Mouse (Mus musculus) embryonic facial prominence, embryonic 14.5 days (tissue): ENCODE measurements around the gene Fam222b. TPM values are rescaled to one million over a fixed set of nuclear protein-coding genes. Genes with fewer than 3 reads are reported as not detected.

Experiments
- ATAC-seq: fragments of 200-750 bp; cut with Nextera tagmentation; 2 replicates; pipeline ENCODE4 v1.8.0; 2017; ENCODE audit warnings: low read depth, moderate number of reproducible peaks, moderate TSS enrichment
- DNase-seq: peaks from one replicate; pipeline ENCODE4 v3.0.0-alpha.2; 2015; ENCODE audit warnings: low spot score
- H3K27ac ChIP-seq: fragments of 300-500 bp; sonication (generic); replicated peaks from 2 replicates; pipeline ENCODE4 v1.5.1; 2014; ENCODE audit warnings: low read depth, mild to moderate bottlenecking, low read length, moderate library complexity
- H3K27me3 ChIP-seq: fragments of 300-500 bp; sonication (generic); replicated peaks from 2 replicates; pipeline ENCODE4 v1.6.1; 2014; ENCODE audit warnings: low read length; ENCODE audit not compliant: control insufficient read depth, insufficient read depth
- H3K36me3 ChIP-seq: fragments of 300-500 bp; sonication (generic); 2 replicates; pipeline ENCODE4 v1.6.1; 2014; ENCODE audit warnings: low read length, mixed read lengths; ENCODE audit not compliant: control insufficient read depth, insufficient read depth
- H3K4me1 ChIP-seq: fragments of 300-500 bp; sonication (generic); 2 replicates; pipeline ENCODE4 v1.6.1; 2014; ENCODE audit warnings: antibody characterized with exemption, low read length; ENCODE audit not compliant: control insufficient read depth, insufficient read depth
- H3K4me2 ChIP-seq: fragments of 300-500 bp; sonication (generic); 2 replicates; pipeline ENCODE4 v1.6.1; 2014; ENCODE audit warnings: low read depth, mild to moderate bottlenecking, low read length, moderate library complexity, mixed read lengths
- H3K4me3 ChIP-seq: fragments of 300-500 bp; sonication (generic); 2 replicates; pipeline ENCODE4 v1.5.1; 2014; ENCODE audit warnings: low read depth, mild to moderate bottlenecking, low read length
- H3K9ac ChIP-seq: fragments of 300-500 bp; sonication (generic); 2 replicates; pipeline ENCODE4 v1.6.1; 2014; ENCODE audit warnings: low read depth, mild to moderate bottlenecking, low read length, moderate library complexity, mixed read lengths
- H3K9me3 ChIP-seq: fragments of 300-500 bp; sonication (generic); 2 replicates; pipeline ENCODE4 v1.6.1; 2016; ENCODE audit warnings: low read length; ENCODE audit not compliant: control insufficient read depth
- WGBS: fragments of 180-500 bp; shearing (Covaris S2); extraction: QIAGEN DNeasy Blood & Tissue Kit; methylation state at CpG from one replicate; pipeline ENCODE4 v1.1.7; 2014; 5-methylcytosine and 5-hydroxymethylcytosine counted together
- polyA plus RNA-seq: library from polyadenylated mRNA; unstranded; fragments of >200 nt; fragmentation: Nextera tagmentation; extraction: Ambion mirVana; gene quantifications from 2 replicates; pipeline ENCODE4 v1.2.1, GENCODE M21; 2014

The Fam222b gene
- polyA plus RNA-seq, 1 experiment from 2014 or later = 15.9 TPM

DNA sequence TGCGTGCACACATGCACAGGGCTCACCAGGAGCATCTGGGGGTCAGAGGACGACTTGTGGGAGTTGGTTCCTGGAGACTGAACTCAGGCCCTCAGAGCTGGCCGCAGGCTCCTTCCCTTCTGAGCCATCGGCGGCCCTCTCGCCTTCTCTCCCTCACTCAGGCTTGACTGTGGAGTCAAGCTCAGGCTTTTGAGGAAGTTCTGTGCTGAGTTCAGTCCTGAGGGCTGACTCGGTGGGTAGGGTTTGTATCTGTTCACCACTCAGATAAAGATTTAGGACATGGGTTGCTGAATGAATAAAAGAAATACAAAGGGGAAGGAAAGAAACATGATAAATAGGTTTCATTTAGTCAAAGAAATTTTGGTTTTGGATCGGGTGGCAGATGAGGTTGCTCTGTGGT, 25.4 kb downstream of the Fam222b start:
- no peak overlapping the region for H3K27ac ChIP-seq
- no peak overlapping the region for H3K4me3 ChIP-seq
- H3K4me2 ChIP-seq = no peak overlapping the region
- 79% methylated on average over 8 of the region's 8 CpGs for WGBS
- no peaks in the 10 kb centered on the region for H3K36me3 ChIP-seq
- H3K9ac ChIP-seq = no peak overlapping the region
- DNase-seq (no peak), ATAC-seq (no peak)
- H3K27me3 ChIP-seq = no peaks in the 10 kb centered on the region
- H3K4me1 ChIP-seq = peaks cover 3% of the 10 kb centered on the region; the same call in 1 of the 2 replicates
- no peaks in the 10 kb centered on the region for H3K9me3 ChIP-seq

- H3K9ac ChIP-seq = no peak overlapping the region
- DNase-seq = no peak
- WGBS = 69% methylated on average over 5 of the region's 5 CpGs
Observed at GRCm38 (mm10) chr11:78121176-78121575, 26.7 kb downstream of the Fam222b start.

GRCm38 (mm10) chr11:78122815-78123214, 28.4 kb downstream of the Fam222b start:
- DNase-seq = no peak
- no peak for ATAC-seq
- 93% methylated on average over 4 of the region's 4 CpGs for WGBS
- H3K27me3 ChIP-seq = no peaks in the 10 kb centered on the region
- no peak overlapping the region for H3K9ac ChIP-seq
- H3K36me3 ChIP-seq = no peaks in the 10 kb centered on the region
- H3K9me3 ChIP-seq = no peaks in the 10 kb centered on the region
- H3K4me2 ChIP-seq = no peak overlapping the region
- H3K27ac ChIP-seq = no peak overlapping the region
- no peaks in the 10 kb centered on the region for H3K4me1 ChIP-seq
- H3K4me3 ChIP-seq = no peak overlapping the region

More at GRCm38 (mm10) chr11:78121176-78121575, 26.7 kb downstream of the Fam222b start:
- Histone ChIP-seq H3K27me3 (no peaks in the 10 kb centered on the region), H3K4me1 (peaks cover 2% of the 10 kb centered on the region; the same call in 1 of the 2 replicates), H3K4me3 (no peak overlapping the region), H3K9me3 (no peaks in the 10 kb centered on the region), H3K4me2 (no peak overlapping the region), H3K27ac (no peak overlapping the region), H3K36me3 (no peaks in the 10 kb centered on the region)
- ATAC-seq = no peak

DNA sequence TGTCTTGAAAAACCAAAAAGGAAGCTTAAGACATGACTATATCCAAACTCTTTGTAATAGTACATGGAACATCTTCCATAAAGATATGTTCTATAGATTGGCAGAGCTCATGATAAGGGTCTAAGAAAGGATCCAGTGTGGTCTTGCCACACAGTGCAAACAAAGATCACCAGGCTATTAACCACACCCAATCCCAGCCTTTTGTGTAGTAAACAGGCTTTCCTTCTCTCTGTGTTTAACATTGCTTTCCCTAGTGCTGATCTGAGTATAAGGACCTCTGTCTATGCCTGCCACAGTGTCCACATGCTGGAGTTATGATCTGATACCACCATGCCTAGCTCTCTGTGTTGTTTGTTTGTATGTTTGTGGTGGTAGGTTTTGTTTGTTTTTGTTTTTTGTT, 29.3 kb downstream of the Fam222b start:
- H3K4me3 ChIP-seq = no peak overlapping the region
- ATAC-seq = no peak
- no peaks in the 10 kb centered on the region for H3K4me1 ChIP-seq
- no peak overlapping the region for H3K27ac ChIP-seq
- no peaks in the 10 kb centered on the region for H3K36me3 ChIP-seq
- no peaks in the 10 kb centered on the region for H3K27me3 ChIP-seq
- DNase-seq = no peak
- H3K9me3 ChIP-seq = no peaks in the 10 kb centered on the region
- H3K4me2 ChIP-seq = no peak overlapping the region
- H3K9ac ChIP-seq = no peak overlapping the region

- no peaks in the 10 kb centered on the region for H3K9me3 ChIP-seq
- H3K4me3 ChIP-seq = no peak overlapping the region
- DNase-seq (no peak), ATAC-seq (no peak; the same call in 1 of the 2 replicates)
- H3K36me3 ChIP-seq = no peaks in the 10 kb centered on the region
- WGBS = 73% methylated on average over 6 of the region's 6 CpGs
- H3K4me2 ChIP-seq = no peak overlapping the region
- H3K27me3 ChIP-seq = no peaks in the 10 kb centered on the region
- no peak overlapping the region for H3K9ac ChIP-seq
- no peak overlapping the region for H3K27ac ChIP-seq
- H3K4me1 ChIP-seq = no peaks in the 10 kb centered on the region
Observed at GRCm38 (mm10) chr11:78125691-78126090, 31.2 kb downstream of the Fam222b start.

GRCm38 (mm10) chr11:78126739-78127138, 32.3 kb downstream of the Fam222b start:
- H3K36me3 ChIP-seq = 0 out of 2 replicates have a peak, but pooled peaks cover under 1% of the 10 kb centered on the region
- no peaks in the 10 kb centered on the region for H3K27me3 ChIP-seq
- ATAC-seq (no peak), DNase-seq (no peak)
- H3K9me3 ChIP-seq = no peaks in the 10 kb centered on the region
- no peak overlapping the region for H3K9ac ChIP-seq
- H3K27ac ChIP-seq = no peak overlapping the region
- no peak overlapping the region for H3K4me3 ChIP-seq
- no peaks in the 10 kb centered on the region for H3K4me1 ChIP-seq
- no peak overlapping the region for H3K4me2 ChIP-seq
- 77% methylated on average over 4 of the region's 4 CpGs for WGBS

DNA sequence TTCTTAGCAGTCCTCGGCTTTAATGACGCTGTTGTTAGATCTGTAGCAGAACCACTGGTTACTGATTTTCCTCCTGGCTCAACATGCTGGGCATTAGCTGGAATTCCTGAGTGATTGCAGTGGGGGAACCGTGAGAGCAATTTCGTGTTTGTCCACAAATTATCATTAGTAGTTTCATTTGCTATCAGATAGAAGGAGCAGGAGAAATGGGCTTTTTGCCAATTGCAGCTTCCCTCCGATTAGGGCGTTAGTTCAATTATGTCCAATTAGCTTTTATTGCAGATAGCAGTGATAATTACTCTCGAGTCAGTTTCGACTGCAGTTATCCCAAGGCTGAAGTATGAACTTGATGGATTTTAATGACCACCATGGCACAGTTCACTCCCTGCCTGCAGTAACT, 35.0 kb downstream of the Fam222b start:
- WGBS = 76% methylated on average over 8 of the region's 8 CpGs

GRCm38 (mm10) chr11:78133915-78134314, 39.5 kb downstream of the Fam222b start:
- Histone ChIP-seq H3K27ac (no peak overlapping the region), H3K36me3 (0 out of 2 replicates have a peak, but pooled peaks cover 4% of the 10 kb centered on the region), H3K4me1 (no peaks in the 10 kb centered on the region), H3K9me3 (no peaks in the 10 kb centered on the region), H3K4me3 (no peak overlapping the region), H3K27me3 (no peaks in the 10 kb centered on the region), H3K4me2 (no peak overlapping the region), H3K9ac (no peak overlapping the region)
- WGBS = 85% methylated on average over 6 of the region's 6 CpGs
- no peak for DNase-seq
- ATAC-seq = no peak

More for the DNA sequence above, 35.0 kb downstream of the Fam222b start:
- Histone ChIP-seq H3K27ac (no peak overlapping the region), H3K4me1 (no peaks in the 10 kb centered on the region), H3K36me3 (0 out of 2 replicates have a peak, but pooled peaks cover 4% of the 10 kb centered on the region), H3K4me3 (no peak overlapping the region), H3K9me3 (no peaks in the 10 kb centered on the region), H3K4me2 (no peak overlapping the region), H3K9ac (no peak overlapping the region), H3K27me3 (no peaks in the 10 kb centered on the region)
- ATAC-seq (no peak), DNase-seq (no peak)

DNA sequence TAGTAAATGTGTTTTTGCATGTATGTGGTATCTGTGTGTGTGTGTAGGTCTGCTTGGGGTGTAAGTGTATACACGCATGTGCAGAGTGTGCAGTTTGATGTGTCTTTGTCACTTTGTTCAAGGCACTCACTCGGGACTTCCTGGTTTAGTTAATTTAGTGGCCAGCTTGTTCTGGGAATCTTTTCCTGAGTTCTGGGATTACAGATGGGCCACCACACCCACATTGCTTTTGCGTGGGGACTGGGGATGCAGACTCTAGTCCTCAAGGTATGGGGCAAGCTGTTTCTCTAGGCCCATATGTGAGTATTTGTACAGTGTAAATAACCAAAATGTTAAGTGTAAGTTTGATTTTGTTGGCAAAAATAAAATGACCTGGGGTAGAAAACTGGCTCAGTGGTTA, 39.9 kb downstream of the Fam222b start:
- Histone ChIP-seq H3K9me3 (no peaks in the 10 kb centered on the region), H3K4me1 (no peaks in the 10 kb centered on the region), H3K27me3 (no peaks in the 10 kb centered on the region), H3K27ac (no peak overlapping the region), H3K36me3 (0 out of 2 replicates have a peak, but pooled peaks cover 4% of the 10 kb centered on the region), H3K4me3 (no peak overlapping the region), H3K9ac (no peak overlapping the region), H3K4me2 (no peak overlapping the region)
- no peak for ATAC-seq
- WGBS = 74% methylated on average over 3 of the region's 3 CpGs
- no peak for DNase-seq
